Mouse (Mus musculus) layer of hippocampus, postnatal 10 days (tissue): Measurements from ENCODE around the gene Dcxr. TPM values are rescaled to one million over a fixed set of nuclear protein-coding genes. Genes with fewer than 3 reads are reported as not detected.
"Not testable (repeated sequence)": the region's sequence is repeated elsewhere in the genome, so short reads cannot be mapped to it uniquely, and the experiment has no call there.

ENCODE experiments used
- DNase-seq, 2 experiments: peaks; one replicate each; pipeline ENCODE4 v3.0.0; 2021; ENCODE audit warnings: low spot score in 2 of 2
- long read RNA-seq: library from polyadenylated mRNA; stranded (forward); transcript quantifications from one replicate; pipeline ENCODE4 v2.0.0, GENCODE M21; 2023
- total RNA-seq, 2 experiments: library from RNA; stranded (reverse); gene quantifications; 2 replicates each; pipeline ENCODE4 v1.2.3; 2021

The Dcxr gene
- 10 to 100 TPM in 1 of 2 experiments, 1 to 10 TPM in 1; 7.8 to 10.2 TPM for total RNA-seq
- long read RNA-seq, transcript Dcxr-201 (8 exons, 892 nt): major isoform, 6 of 8 reads
- long read RNA-seq, partial matches to known transcripts: 1 of 8 reads
- long read RNA-seq, other reads (novel, unspliced or antisense): 0 of 8 reads

DNA sequence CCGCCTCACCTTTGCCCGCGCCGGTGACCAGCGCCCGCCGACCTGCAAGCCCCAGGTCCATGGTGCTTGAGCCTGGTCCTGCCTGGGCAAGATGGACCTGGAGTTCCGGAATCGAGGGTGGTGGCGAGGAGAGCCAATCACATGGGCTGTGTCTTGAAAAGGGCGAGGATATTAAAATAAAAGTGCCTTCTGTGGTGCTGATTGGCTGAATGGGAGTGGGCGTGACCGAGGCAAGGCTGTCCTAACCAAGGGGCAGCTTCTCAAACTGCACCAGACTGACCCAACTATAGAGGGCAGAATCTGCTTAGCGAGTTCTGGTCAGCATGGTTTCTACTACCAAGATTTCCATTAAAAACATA, at the start of gene Dcxr:
Dcxr (minus strand) TSS at position 113 of the 359 bp plus-strand sequence.
- DNase-seq: peak; percentile 74 to 75

DNA sequence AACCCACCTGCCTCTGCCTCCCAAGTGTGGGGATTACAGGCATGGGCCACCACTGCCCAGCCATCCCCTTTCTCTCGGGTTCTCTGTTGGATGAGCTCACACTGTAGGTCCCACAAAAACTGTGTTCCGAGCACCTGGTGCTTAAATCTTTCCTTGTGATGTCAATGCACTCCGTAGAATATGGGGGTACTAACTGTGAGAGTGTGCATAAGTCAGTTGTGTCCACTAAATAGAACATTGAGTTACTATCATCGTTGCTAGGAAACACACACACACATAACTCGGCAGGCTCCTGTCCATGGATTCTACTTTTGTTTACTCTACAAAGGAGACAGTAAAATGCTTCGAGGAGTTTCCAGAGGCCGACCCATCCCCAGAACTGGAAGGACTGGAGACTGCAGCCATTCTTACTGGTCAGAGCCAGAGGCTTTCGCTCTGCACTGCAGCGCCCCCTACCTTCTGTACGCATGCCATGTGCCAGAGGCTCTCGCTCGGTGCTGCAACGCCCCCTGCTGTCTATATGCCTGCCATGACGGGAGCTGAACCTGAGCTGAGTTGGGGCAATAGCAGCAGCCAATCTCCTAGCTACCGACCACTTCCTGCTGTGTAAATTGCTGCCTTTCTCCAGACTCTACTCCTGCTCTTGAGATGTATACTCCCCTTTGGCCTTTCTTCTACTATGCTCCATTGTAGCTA, 48.8 kb upstream of the Dcxr start:
- DNase-seq: peak; percentile 99

DNA sequence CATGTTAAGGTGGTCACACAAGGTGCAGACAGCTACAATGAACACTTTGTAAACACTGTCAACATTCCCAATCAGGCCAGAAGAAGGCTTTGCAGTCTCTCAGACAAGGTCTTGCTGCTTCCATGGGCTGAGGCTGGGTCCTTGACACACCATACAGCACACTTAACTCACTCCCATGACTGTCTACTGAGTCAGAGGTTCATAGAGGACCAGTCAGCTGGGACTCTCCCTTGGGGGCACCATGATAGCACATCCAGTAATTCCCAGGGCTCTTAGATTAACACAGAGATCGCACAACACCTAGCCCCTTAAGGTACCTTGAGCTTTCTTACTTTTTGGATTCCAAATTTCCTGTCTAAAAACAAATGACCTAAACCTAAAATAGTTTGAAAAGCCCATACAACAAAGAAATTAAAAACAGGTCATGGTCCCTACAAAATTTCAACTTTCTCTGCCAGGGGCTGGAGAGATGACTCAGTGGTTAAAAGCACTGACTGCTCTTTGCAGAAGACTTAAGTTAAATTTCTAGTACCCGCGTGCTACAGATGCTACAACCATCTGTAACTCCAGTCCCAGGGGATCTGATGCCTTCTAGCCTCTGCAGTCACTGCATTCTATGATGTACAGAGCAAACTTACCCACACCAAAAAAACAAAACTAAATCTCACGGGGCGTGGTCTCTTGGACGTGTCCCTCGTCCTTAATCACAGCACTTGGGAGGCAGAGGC, 46.5 kb upstream of the Dcxr start:
- DNase-seq: no peak

DNA sequence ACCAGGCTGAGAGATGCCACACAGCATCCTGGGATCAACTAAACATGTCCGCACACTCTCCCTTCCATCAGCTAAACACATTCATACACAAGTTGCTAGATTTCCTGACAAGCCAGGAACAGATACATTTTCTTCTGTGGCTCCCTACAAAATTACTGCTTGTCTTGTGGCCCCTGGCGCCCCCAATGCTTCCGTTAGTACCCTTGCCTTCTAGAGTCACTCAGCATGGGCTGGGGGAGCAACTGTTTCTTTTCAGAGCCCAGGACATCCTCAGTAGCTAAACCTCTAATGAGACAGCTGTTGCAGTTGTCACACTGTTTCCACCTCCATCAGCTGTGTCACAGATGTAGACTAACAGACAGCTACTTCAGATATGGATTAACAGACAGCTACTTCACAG, 45.7 kb upstream of the Dcxr start:
- no peak for DNase-seq

DNA sequence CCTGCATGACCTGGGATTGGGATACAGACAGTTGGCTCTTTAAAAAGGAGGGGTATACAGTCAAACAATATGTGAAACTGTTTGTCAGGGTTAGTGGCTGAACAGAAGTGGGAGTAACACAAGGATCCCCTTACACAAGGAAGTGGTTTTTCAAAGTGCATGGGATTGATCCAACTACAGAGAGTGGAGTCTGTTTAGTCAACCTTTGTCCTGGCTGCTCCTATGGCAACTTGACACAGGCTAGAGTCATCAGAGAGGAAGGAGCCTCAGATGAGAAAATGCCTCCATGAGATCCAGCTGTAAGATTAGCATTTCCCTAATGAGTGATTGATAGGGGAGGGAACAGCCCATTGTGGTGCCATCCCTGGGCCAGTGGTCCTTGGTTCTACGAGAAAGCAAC, 41.1 kb upstream of the Dcxr start:
- no peak for DNase-seq

DNA sequence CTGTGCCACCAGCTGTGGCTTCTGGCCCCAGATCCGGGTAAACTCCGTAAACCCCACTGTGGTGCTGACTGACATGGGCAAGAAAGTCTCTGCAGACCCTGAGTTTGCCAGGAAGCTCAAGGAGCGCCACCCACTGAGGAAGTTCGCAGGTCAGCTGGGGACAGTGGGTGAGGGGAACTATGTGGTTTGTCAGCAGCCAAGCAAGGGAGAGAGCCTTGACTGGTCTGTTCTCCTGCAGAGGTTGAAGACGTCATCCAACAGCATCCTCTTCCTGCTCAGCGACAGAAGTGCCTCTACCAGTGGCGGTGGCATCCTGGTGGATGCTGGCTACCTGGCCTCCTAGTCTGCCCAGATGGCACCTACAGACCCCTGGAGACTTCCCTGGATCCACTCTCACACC, 39.9 kb upstream of the Dcxr start:
- DNase-seq: not testable (repeated sequence)

DNA sequence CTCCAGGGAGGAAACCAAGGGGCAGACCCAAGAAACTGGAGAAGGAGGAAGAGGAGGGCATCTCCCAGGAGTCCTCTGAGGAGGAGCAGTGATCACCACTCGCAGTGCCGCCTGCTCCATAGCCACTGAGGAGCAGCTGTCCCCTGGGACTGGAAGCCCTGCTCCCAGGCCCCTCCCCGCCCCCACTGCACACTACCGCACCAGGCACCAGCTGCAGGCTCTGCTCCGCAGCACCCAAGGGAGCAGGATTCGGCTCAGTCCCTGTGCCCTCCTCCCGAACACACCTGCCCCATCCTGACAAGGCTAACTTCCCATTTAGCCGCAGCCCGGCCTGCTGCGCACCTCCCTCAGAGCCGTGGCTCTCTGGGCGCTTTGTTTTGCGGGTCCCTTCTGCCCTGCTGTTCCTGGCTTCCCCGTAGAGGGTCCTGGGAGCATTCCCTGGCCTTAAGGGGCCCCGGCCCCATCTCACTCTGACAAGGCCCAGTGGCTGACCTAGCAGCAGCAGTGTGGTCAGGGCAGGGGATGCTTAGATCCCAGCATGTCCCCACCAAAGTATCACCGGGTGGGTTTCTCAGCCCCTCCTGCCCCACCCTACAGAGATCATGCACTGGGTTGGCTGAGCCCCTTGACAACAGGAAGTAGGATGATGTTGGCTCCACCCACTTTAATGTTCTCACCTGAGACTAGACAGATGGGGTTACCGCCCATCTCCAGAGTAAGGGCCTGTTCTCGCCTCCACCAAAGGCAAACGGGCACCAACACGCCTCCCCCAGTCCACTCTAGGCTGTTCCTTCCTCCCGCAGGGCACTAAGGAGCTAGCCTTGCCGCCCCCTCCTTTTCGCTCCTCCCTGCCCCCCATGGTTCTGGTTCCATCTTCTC, 36.3 kb upstream of the Dcxr start:
- not testable (repeated sequence) for DNase-seq

DNA sequence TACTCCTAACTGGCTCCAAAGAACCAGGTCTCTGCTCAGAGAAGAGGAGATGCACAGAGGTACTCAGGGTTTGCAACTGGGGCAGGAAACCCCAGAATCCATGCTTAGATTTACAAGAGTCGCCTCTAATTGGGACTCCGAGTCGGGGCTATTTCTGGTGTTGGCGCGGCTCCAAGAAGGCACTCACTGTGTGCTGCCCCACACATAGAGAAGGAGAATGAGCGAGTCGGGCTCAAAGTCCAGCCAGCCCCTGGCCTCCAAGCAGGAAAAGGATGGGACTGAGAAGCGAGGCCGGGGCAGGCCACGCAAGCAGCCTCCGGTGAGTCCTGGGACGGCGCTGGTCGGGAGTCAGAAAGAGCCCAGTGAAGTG, 35.6 kb upstream of the Dcxr start, which contains the start of gene Hmga1b:
Hmga1b (plus strand) TSS at position 123 of the 370 bp plus-strand sequence.
- not testable (repeated sequence) for DNase-seq

DNA sequence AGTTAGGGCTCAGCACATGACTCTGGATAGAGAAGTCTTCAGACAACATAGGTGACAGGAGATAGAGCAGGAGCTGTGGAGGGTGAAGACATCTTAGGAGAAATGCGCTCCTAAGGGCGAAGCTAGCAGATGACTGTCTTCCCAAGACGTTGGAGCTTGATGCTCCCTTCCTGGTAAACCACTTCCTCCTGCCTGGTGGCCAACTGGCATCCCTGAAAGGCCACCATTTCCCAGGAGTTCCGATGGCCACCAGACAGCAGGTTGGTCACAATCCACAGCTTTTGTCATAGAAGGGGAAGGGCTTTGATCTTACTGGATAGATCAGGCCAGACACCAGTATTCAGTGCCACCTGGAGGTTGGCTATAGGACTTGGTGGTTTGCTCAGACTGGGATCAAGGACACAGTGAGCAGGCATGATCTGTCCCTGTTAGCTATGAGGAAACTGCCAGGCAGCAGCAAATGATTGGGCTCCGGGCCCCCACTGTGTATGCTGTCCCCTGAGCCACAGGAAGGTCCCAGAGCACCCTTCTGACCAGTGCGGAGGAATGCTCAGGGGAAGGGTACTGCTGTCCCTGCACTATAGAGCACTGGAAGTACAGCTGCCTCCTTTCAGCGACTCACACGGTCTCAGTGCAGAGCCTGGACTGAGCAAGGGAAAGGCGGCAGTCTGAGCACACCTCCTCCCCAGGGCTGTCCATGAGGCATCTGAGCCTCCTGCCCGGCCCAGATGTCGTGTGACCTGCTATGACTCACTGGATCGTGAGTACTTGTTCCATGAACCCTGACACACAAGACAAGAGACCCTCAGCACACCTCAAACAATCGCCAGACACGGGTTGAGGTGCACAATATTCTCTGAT, 35.0 kb upstream of the Dcxr start:
- no peak for DNase-seq

DNA sequence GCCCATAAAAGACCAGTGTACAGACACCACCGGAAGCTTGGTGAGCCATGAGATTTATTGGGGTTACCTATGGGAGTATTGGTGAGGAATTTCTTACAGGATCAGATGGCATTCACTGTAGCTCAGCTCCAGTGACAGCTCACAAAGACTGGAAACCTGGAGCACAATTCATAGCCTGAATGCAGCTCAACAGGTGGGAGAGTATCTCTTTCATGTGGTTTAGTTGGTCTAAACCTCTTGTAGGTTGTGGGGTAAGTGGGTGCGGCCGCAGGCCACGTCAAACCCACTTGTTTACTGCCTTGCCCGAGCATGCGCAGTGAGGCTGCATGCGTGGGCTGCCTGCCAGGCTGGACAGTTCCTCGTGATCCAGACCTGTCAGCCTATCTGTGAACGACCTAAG, 33.2 kb upstream of the Dcxr start:
- DNase-seq: no peak

DNA sequence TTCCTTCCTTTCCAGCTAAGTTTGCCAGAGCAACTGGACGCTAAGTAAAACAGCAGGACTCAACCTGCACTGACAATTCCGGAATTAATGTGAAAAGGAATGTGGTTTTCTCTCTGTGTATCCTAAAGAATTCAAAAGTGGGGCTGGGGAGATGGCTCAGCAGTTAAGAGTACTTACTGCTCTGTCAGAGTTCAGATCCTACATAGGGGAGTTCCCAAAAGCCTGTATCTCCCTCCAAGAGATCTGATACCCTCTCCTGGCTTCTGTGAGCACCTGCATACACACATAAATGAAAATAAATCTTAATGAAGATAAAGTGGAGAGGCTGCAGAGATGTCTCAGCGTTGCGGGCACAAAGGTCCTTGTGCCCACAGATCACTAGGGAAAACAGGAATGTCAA, 24.5 kb upstream of the Dcxr start:
- DNase-seq: no peak

DNA sequence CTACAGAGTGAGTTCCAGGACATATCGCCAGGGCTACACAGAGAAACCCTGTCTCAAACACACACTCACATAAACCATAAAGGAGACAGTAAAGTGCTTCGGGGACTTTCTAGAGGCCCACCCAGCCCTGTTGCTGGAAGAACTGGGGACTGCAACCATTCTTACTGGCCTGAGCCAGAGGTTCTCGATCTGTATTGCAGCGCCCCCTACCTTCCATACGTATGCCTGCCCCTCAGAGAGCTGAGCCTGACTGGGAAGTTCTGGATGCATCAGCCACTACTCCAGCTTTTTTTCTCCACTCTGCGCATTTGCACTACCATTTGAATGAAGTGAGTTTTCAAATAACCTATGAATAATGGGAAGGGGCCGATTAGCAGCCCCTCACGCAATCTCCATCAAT, 22.3 kb upstream of the Dcxr start:
- DNase-seq: no peak

DNA sequence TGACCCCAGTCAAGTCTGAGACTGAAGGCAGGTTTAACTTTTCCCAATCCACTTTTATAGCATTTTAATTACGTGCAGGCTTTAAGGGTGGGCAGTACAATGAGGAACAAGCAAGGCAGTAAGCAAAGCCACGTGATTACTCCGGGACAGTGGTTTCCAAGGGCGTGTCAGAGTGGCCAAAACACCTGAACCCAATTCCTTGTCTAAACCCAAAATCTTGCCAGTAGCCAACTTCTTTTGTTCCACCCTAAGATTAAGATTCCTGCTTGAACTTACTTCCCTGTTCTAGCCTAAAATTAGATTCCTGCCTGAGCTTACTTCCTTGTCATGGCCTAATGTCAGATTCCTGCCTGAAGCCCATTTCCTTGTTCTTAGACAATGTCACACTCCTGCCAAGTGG, 20.9 kb upstream of the Dcxr start:
- no peak for DNase-seq

DNA sequence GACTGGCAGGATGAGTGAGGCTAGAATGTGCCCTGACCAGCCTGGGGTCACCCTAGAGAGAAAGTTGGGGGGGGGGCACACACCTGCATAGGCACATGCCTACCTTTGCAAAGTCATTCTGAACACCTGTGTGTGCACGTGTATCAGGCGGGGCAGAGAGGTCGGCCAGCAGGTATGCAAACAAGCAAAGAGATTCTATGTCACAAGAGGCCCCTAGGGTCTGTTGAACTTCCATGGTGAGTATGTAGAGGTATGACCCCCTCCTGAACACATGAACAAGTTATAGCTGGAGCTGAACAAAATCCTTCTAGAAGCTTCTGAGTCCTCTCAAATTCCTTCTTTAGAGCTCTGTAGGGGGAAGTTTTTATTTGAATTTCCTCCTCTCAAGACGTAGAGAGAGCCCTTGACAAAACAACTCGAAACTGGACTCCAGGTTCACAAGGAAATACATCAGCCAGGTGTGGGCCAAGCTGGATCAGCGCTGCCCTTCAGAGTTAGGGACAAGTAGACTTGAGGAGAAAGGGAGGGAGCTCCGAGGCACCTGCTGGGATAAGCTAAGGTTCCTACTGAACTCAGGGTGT, 17.1 kb upstream of the Dcxr start:
- no peak for DNase-seq

DNA sequence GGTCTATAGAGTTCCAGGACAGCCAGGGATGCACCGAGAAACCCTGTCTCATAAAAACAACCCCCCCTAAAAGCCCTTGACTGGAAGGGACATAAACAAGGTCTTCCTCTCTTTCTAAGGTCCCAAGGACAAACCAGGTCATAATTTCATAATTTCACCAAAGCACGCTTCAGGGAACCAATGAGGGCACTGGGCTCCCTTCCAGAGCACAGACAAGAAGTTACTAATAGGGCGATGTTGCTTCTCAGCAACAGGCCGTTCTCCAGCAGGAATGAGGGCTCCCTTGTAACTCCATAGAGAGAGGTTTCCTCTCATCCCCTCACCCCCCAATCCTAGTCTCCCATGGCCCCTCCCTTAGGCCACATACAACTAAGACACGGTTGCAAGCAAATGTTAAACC, 13.9 kb upstream of the Dcxr start:
- no peak for DNase-seq

DNA sequence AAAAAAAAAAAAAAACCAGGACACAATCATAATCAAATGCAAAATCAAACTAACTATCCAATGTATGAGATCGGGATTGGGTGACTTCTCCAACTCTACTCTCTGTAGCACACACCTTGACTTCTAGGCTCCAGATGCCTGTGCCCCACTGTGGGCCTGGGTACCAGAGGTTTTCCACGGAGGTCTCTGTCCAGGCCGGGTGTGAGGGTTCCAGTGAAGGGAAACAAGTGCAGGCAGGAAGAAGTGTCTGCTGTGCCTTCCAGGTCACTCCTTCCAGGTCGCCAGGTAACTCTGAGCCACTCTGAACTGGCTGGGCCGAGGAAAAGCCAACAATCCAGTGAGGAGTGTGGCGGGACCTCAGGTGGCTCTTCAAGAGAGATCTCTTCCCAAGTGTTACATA, 9.3 kb upstream of the Dcxr start:
- DNase-seq: no peak

DNA sequence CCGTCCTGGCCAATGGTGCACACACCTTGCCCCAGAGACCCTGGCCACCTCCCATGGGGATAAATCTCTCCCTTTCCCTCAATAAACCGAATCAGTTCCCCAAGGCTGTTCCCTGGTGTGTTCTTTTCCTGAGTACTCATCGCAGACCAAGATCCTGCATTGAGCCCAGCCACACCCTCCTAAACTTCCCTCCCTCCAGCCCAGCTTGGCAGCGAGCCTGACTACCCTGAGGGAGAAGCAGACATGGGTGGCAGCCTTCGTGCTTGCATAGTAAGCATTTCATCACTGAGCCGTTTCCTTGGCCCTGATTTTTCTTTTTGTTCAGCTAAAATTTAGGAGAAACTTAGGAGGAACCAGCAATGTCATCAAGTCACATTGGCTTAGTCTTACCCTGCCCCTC, 6.4 kb upstream of the Dcxr start:
- no peak for DNase-seq

DNA sequence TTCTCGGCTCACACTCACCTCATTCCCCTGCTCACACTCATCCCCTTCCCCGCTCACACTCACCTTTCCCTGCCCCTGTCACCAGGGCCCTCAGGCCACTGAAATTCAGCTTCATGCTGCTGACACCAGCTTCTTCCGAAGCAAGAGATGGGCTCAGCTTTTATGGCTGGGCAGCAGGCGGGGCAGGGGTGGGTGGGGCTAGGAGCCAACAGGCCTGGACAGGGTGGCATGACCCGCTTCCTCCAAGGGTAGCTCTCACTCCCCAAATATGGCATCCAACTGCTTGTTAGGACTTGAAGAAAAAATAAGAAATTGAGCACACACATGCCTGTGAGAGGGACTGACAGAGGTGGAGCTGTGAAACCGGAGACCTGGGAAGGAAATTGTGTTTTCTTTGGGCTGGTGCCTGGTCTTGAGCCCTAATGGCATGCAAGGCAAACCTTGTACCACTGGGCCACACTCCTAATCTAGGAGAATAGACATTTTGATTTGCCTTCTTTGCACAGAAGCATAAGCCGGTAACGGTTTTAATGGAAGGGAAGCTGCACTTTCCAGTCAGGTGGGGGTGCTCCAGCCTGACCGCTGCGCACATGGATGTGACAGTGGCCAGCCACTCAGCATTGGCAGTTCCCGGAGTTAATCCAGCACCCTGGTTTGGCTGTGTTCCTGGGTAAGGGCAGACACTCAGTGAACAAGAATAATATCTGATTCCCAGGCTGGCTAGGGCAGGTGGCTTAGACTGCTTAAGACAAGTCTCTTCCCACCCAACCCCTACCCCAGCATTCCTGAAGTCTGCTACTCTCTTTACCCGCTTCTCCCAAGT, 5.0 kb upstream of the Dcxr start, which contains the start of gene Cbr2:
Cbr2 (minus strand) TSS at position 257 of the 823 bp plus-strand sequence.
- no peak for DNase-seq

DNA sequence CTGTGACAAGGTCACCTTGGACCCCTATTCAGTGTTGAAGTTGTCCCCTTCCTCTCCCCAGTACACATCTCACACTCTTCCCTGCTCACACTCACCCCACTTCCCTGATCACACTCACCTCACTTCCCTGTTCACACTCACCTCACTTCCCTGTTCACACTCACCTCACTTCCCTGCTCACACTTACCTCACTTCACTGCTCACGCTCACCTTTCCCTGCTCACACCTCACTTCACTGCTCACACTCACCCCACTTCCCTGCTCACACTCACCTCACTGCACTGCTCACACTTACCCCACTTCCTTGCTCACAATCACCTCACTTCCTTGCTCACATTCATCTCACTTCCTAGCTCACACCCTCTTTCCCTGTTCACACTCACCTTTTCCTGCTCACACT, 4.3 kb upstream of the Dcxr start:
- no peak for DNase-seq
